Mouse (Mus musculus) midbrain, embryonic 15.5 days (tissue): ENCODE results near the gene Nucb1. TPM values are rescaled to one million over a fixed set of nuclear protein-coding genes. Genes with fewer than 3 reads are reported as not detected.
"Not testable (repeated sequence)": the region's sequence is repeated elsewhere in the genome, so short reads cannot be mapped to it uniquely, and the experiment has no call there.

Source experiments
- ATAC-seq: fragments of 200-750 bp; cut with Nextera tagmentation; replicated peaks from 2 replicates; pipeline ENCODE4 v1.8.0; 2017; ENCODE audit warnings: moderate TSS enrichment
- H3K27ac ChIP-seq: fragments of 300-500 bp; sonication (generic); 2 replicates; pipeline ENCODE4 v1.5.1; 2015; ENCODE audit warnings: mild to moderate bottlenecking, inconsistent platforms
- H3K27me3 ChIP-seq: fragments of 300-500 bp; sonication (generic); replicated peaks from 2 replicates; pipeline ENCODE4 v1.6.1; 2015; ENCODE audit warnings: inconsistent platforms
- H3K36me3 ChIP-seq: fragments of 300-500 bp; sonication (generic); replicated peaks from 2 replicates; pipeline ENCODE4 v1.6.1; 2015; ENCODE audit warnings: inconsistent platforms
- H3K4me1 ChIP-seq: fragments of 300-500 bp; sonication (generic); 2 replicates; pipeline ENCODE4 v1.6.1; 2015; ENCODE audit warnings: inconsistent platforms
- H3K4me2 ChIP-seq: fragments of 300-500 bp; sonication (generic); 2 replicates; pipeline ENCODE4 v1.6.1; 2015; ENCODE audit warnings: inconsistent platforms, mild to moderate bottlenecking, moderate library complexity
- H3K4me3 ChIP-seq: fragments of 300-500 bp; sonication (generic); 2 replicates; pipeline ENCODE4 v1.5.1; 2015; ENCODE audit warnings: mild to moderate bottlenecking, inconsistent platforms
- H3K9ac ChIP-seq: fragments of 300-500 bp; sonication (generic); 2 replicates; pipeline ENCODE4 v1.6.1; 2015; ENCODE audit warnings: mild to moderate bottlenecking, inconsistent platforms
- H3K9me3 ChIP-seq: fragments of 300-500 bp; sonication (generic); 2 replicates; pipeline ENCODE4 v1.6.1; 2016; ENCODE audit warnings: inconsistent platforms
- WGBS: fragments of 180-500 bp; shearing (Covaris S2); methylation state at CpG from one replicate; pipeline ENCODE4 v1.1.7; 2015; ENCODE audit warnings: mixed read lengths; 5-methylcytosine and 5-hydroxymethylcytosine counted together
- polyA plus RNA-seq: library from polyadenylated mRNA; unstranded; fragments of >200 nt; fragmentation: Nextera tagmentation; extraction: Ambion mirVana; gene quantifications from 2 replicates; pipeline ENCODE4 v1.2.1, GENCODE M21; 2015

The Nucb1 gene
- polyA plus RNA-seq, 1 experiment from 2014 or later, result 118 TPM

GRCm38 (mm10) chr7:45522194-45522752 is 12.1 kb upstream of the Nucb1 start:
- H3K4me2 ChIP-seq, result peak overlapping the region; percentile 55
- H3K27me3 ChIP-seq, result no peaks in the 10 kb centered on the region
- H3K27ac ChIP-seq, result peak overlapping the region; percentile 85; the same call in 1 of the 2 replicates
- peaks cover 21% of the 10 kb centered on the region for H3K4me1 ChIP-seq
- WGBS, result 58% methylated on average over 16 of the region's 16 CpGs
- H3K36me3 ChIP-seq, result no peaks in the 10 kb centered on the region
- H3K9ac ChIP-seq, result 0 out of 2 replicates have a peak overlapping the region, but pooled peaks have one; percentile 39
- H3K4me3 ChIP-seq, result peak overlapping the region; percentile 49
- H3K9me3 ChIP-seq, result no peaks in the 10 kb centered on the region
- no peak for ATAC-seq

GRCm38 (mm10) chr7:45521728-45522184 is 11.6 kb upstream of the Nucb1 start:
- peak overlapping the region; percentile 49 for H3K4me3 ChIP-seq
- H3K27me3 ChIP-seq, result no peaks in the 10 kb centered on the region
- no peaks in the 10 kb centered on the region for H3K36me3 ChIP-seq
- under 1% methylated on average over 28 of the region's 28 CpGs for WGBS
- ATAC-seq, result peak; percentile 78
- H3K27ac ChIP-seq, result peak overlapping the region; percentile 85
- peak overlapping the region; percentile 55 for H3K4me2 ChIP-seq
- peak overlapping the region; percentile 39 for H3K9ac ChIP-seq
- peaks cover 21% of the 10 kb centered on the region for H3K4me1 ChIP-seq
- H3K9me3 ChIP-seq, result no peaks in the 10 kb centered on the region

GRCm38 (mm10) chr7:45520605-45521004 is 10.4 kb upstream of the Nucb1 start:
- H3K9me3 ChIP-seq, result no peaks in the 10 kb centered on the region
- no peak overlapping the region for H3K27ac ChIP-seq
- H3K9ac ChIP-seq, result no peak overlapping the region
- no peak overlapping the region for H3K4me3 ChIP-seq
- H3K4me2 ChIP-seq, result no peak overlapping the region
- H3K27me3 ChIP-seq, result no peaks in the 10 kb centered on the region
- H3K36me3 ChIP-seq, result no peaks in the 10 kb centered on the region
- no peak for ATAC-seq
- 92% methylated on average over 7 of the region's 7 CpGs for WGBS
- peaks cover 21% of the 10 kb centered on the region for H3K4me1 ChIP-seq

GRCm38 (mm10) chr7:45519345-45520120 is 9.3 kb upstream of the Nucb1 start:
- H3K9ac ChIP-seq, result no peak overlapping the region
- H3K4me2 ChIP-seq, result no peak overlapping the region
- no peaks in the 10 kb centered on the region for H3K9me3 ChIP-seq
- H3K36me3 ChIP-seq, result no peaks in the 10 kb centered on the region
- H3K4me3 ChIP-seq, result no peak overlapping the region
- H3K27me3 ChIP-seq, result no peaks in the 10 kb centered on the region
- ATAC-seq, result no peak
- WGBS, result 78% methylated on average over 8 of the region's 8 CpGs
- peaks cover 10% of the 10 kb centered on the region for H3K4me1 ChIP-seq
- H3K27ac ChIP-seq, result no peak overlapping the region

- Histone ChIP-seq H3K36me3 (no peaks in the 10 kb centered on the region), H3K9me3 (no peaks in the 10 kb centered on the region), H3K27me3 (no peaks in the 10 kb centered on the region), H3K9ac (no peak overlapping the region), H3K4me2 (no peak overlapping the region), H3K27ac (no peak overlapping the region), H3K4me1 (peaks cover 9% of the 10 kb centered on the region; the same call in 1 of the 2 replicates), H3K4me3 (no peak overlapping the region)
- ATAC-seq, result no peak
- 93% methylated on average over 16 of the region's 16 CpGs for WGBS
These were observed 8.4 kb upstream of the Nucb1 start for GRCm38 (mm10) chr7:45518618-45519017.

- not testable (repeated sequence) for H3K4me1 ChIP-seq, H3K4me3 ChIP-seq, H3K36me3 ChIP-seq, H3K9ac ChIP-seq, ATAC-seq, H3K4me2 ChIP-seq, H3K9me3 ChIP-seq, H3K27me3 ChIP-seq, H3K27ac ChIP-seq
- 68% methylated on average over 5 of the region's 5 CpGs for WGBS
These were observed 6.6 kb upstream of the Nucb1 start for GRCm38 (mm10) chr7:45516846-45517245.

- no peak overlapping the region for H3K27ac ChIP-seq
- H3K27me3 ChIP-seq, result no peaks in the 10 kb centered on the region
- no peaks in the 10 kb centered on the region for H3K36me3 ChIP-seq
- H3K4me3 ChIP-seq, result no peak overlapping the region
- no peaks in the 10 kb centered on the region for H3K4me1 ChIP-seq
- H3K9me3 ChIP-seq, result no peaks in the 10 kb centered on the region
- no peak overlapping the region for H3K9ac ChIP-seq
- ATAC-seq, result no peak
- no peak overlapping the region for H3K4me2 ChIP-seq
- WGBS, result 28% methylated on average over 16 of the region's 16 CpGs
These were observed 5.2 kb upstream of the Nucb1 start for GRCm38 (mm10) chr7:45515436-45515835.

- Histone ChIP-seq H3K9me3 (no peaks in the 10 kb centered on the region), H3K9ac (no peak overlapping the region), H3K4me2 (no peak overlapping the region), H3K27me3 (no peaks in the 10 kb centered on the region), H3K36me3 (no peaks in the 10 kb centered on the region), H3K4me1 (peaks cover 3% of the 10 kb centered on the region), H3K4me3 (no peak overlapping the region), H3K27ac (no peak overlapping the region)
- ATAC-seq, result no peak
- 89% methylated on average over 7 of the region's 7 CpGs for WGBS
These were observed 4.2 kb upstream of the Nucb1 start for GRCm38 (mm10) chr7:45514411-45514810.

GRCm38 (mm10) chr7:45509181-45509882 is 874 bp downstream of the Nucb1 start:
- H3K4me3 ChIP-seq, result peak overlapping the region; percentile 81
- H3K27ac ChIP-seq, result peak overlapping the region; percentile 86
- peak; percentile 31 for ATAC-seq
- H3K9me3 ChIP-seq, result no peaks in the 10 kb centered on the region
- H3K4me2 ChIP-seq, result peak overlapping the region; percentile 93
- H3K9ac ChIP-seq, result peak overlapping the region; percentile 83
- H3K36me3 ChIP-seq, result 0 out of 2 replicates have a peak, but pooled peaks cover 4% of the 10 kb centered on the region
- H3K4me1 ChIP-seq, result peaks cover 16% of the 10 kb centered on the region
- 44% methylated on average over 19 of the region's 19 CpGs for WGBS
- H3K27me3 ChIP-seq, result no peaks in the 10 kb centered on the region

- Histone ChIP-seq H3K9me3 (no peaks in the 10 kb centered on the region), H3K27ac (no peak overlapping the region), H3K9ac (no peak overlapping the region), H3K36me3 (0 out of 2 replicates have a peak, but pooled peaks cover 4% of the 10 kb centered on the region), H3K4me1 (peaks cover 16% of the 10 kb centered on the region), H3K4me3 (no peak overlapping the region), H3K27me3 (no peaks in the 10 kb centered on the region), H3K4me2 (peak overlapping the region; percentile 93; the same call in 1 of the 2 replicates)
- no peak for ATAC-seq
- WGBS, result 92% methylated on average over 6 of the region's 6 CpGs
These were observed 1.6 kb downstream of the Nucb1 start for GRCm38 (mm10) chr7:45508561-45508960.

- Histone ChIP-seq H3K27ac (no peak overlapping the region), H3K9ac (no peak overlapping the region), H3K36me3 (0 out of 2 replicates have a peak, but pooled peaks cover 4% of the 10 kb centered on the region), H3K4me2 (no peak overlapping the region), H3K4me3 (no peak overlapping the region), H3K9me3 (no peaks in the 10 kb centered on the region), H3K27me3 (no peaks in the 10 kb centered on the region), H3K4me1 (peaks cover 16% of the 10 kb centered on the region)
- ATAC-seq, result no peak
- 91% methylated on average over 6 of the region's 6 CpGs for WGBS
These were observed 2.6 kb downstream of the Nucb1 start for GRCm38 (mm10) chr7:45507583-45507982.

GRCm38 (mm10) chr7:45498427-45498826 is 11.8 kb downstream of the Nucb1 start:
- H3K36me3 ChIP-seq, result peaks cover 43% of the 10 kb centered on the region
- 96% methylated on average over 6 of the region's 6 CpGs for WGBS
- no peak overlapping the region for H3K4me2 ChIP-seq
- H3K4me1 ChIP-seq, result no peaks in the 10 kb centered on the region
- H3K4me3 ChIP-seq, result no peak overlapping the region
- H3K27ac ChIP-seq, result no peak overlapping the region
- no peak overlapping the region for H3K9ac ChIP-seq
- ATAC-seq, result no peak
- no peaks in the 10 kb centered on the region for H3K9me3 ChIP-seq
- no peaks in the 10 kb centered on the region for H3K27me3 ChIP-seq
